Mouse (Mus musculus): Measurements from ENCODE around the gene Dpf2.

GRCm38 (mm10) chr19:5935691-5936090 is 22.9 kb upstream of the Dpf2 start:
- TF ChIP-seq CTCF (IDR thresholded peaks at IDR 0.05; ENCODE audit: borderline replicate concordance, extremely low read depth, insufficient read depth, insufficient read length) (no peak), POLR2A (IDR thresholded peaks at IDR 0.05; ENCODE audit: borderline replicate concordance, extremely low read depth, insufficient read depth, insufficient read length, poor library complexity, severe bottlenecking) (no peak)
